Mouse (Mus musculus): ENCODE measurements at regions not wholly inside any gene's neighbourhood (a gene's known extent, or its start where the extent isn't known, plus 50 kb on each side); places are given as distances from the start of the nearest gene placed in this dataset.

GRCm38 (mm10) chr13:113736468-113736867, 57.8 kb upstream of the Arl15 start:
- no peak for DNase-seq

GRCm38 (mm10) chr13:113735611-113736285, 58.6 kb upstream of the Arl15 start:
- DNase-seq: no peak

GRCm38 (mm10) chr13:113734134-113734794, 60.0 kb upstream of the Arl15 start:
- DNase-seq: peak in 1 of 2 experiments; percentile 34

GRCm38 (mm10) chr13:113733734-113734133, 60.6 kb upstream of the Arl15 start:
- no peak for DNase-seq

- DNase-seq: no peak
Observed at GRCm38 (mm10) chr13:113730776-113731400, 63.4 kb upstream of the Arl15 start.

GRCm38 (mm10) chr13:113730062-113730775, 64.1 kb upstream of the Arl15 start:
- no peak for DNase-seq

GRCm38 (mm10) chr13:113729574-113729973, 64.7 kb upstream of the Arl15 start:
- DNase-seq: no peak

- peak in 1 of 2 experiments; percentile 14 for DNase-seq
Observed at GRCm38 (mm10) chr13:113728111-113728510, 64.6 kb upstream of the Hspb3 start.

- DNase-seq: no peak
Observed at GRCm38 (mm10) chr13:113724881-113725837, 61.7 kb upstream of the Hspb3 start.

- no peak for DNase-seq
Observed at GRCm38 (mm10) chr13:113715231-113715630, 51.8 kb upstream of the Hspb3 start.

- no peak for DNase-seq
Observed at GRCm38 (mm10) chr13:113713844-113714243, 50.4 kb upstream of the Hspb3 start.
